Mouse (Mus musculus) ES-Bruce4 (cell line): ENCODE measurements around the gene Mettl24.

Experiments used
- CTCF ChIP-seq: IDR thresholded peaks from one replicate; pipeline ENCODE4 v1.8.1; 2011; ENCODE audit warnings: low read depth, low read length
- EP300 ChIP-seq: IDR thresholded peaks from 2 replicates; pipeline ENCODE4 v1.6.1; 2011; ENCODE audit warnings: low read depth, low read length; ENCODE audit not compliant: insufficient read depth
- POLR2A ChIP-seq: IDR thresholded peaks from one replicate; pipeline ENCODE4 v1.8.1; 2011; ENCODE audit warnings: low read length; ENCODE audit not compliant: insufficient read depth

- TF ChIP-seq CTCF (no peak), POLR2A (no peak), EP300 (no peak)
Observed at GRCm38 (mm10) chr10:40840086-40840485, 157.0 kb downstream of the Mettl24 start.
